Mouse (Mus musculus): ENCODE data around the gene Tdrd5. TPM values are rescaled to one million over a fixed set of nuclear protein-coding genes. Genes with fewer than 3 reads are reported as not detected.

Gene Tdrd5
- polyA plus RNA-seq, 1 experiment, result 0.72 TPM

DNA sequence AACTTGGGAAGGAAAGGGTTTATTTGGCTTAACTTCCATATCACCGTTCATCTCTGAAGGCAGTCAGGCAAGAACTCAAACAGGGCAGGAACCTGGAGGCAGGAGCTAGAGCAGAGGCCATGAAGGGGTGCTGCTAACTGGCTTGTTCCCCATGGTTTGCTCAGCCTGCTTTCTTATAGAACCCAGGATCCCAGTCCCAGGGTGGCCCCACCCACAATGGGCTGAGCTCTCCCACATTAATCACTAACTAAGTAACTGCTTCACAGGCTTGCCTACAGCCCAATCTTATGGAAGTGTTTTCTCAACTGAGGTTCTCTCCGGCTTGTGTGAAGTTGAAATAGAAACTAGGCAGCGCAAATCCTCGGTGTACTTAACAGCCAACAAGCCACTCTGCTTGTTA lies 74.7 kb downstream of the Tdrd5 start:
- H3K27ac ChIP-seq (ENCODE audit: insufficient read depth, low read length), result no peak overlapping the region
- TF ChIP-seq CTCF (IDR thresholded peaks at IDR 0.05; ENCODE audit: borderline replicate concordance, insufficient read depth, low read length) (no peak), POLR2A (IDR thresholded peaks at IDR 0.05; ENCODE audit: low read depth, low read length) (no peak)
- peaks cover 6% of the 10 kb centered on the region; the same call in 1 of the 2 replicates for H3K4me1 ChIP-seq (ENCODE audit: control insufficient read depth, insufficient read depth, low read length)
- H3K4me3 ChIP-seq (ENCODE audit: insufficient read depth, low read length), result no peak overlapping the region

DNA sequence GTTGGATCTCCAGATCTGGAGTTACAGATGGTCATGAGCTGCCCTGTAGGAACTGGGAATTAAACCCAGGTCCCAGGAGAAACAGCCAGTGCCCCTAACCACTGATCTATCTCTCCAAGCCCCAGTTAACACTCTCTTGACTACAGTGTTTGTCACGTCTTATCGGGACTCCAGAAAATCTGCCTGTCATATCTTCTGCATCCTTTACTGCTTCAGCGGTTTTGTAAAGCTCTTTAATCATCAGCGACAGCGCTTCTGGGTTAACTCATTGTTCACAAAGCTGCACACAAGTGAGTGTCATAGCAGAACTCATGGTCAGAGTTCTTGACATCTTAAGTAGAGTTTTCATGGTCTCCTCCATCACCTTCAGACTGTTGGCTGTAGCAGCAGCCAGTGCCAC lies 76.6 kb downstream of the Tdrd5 start:
- Histone ChIP-seq H3K4me1 (ENCODE audit: control insufficient read depth, insufficient read depth, low read length) (peaks cover 21% of the 10 kb centered on the region), H3K27ac (ENCODE audit: insufficient read depth, low read length) (no peak overlapping the region), H3K4me3 (ENCODE audit: insufficient read depth, low read length) (no peak overlapping the region)
- TF ChIP-seq CTCF (IDR thresholded peaks at IDR 0.05; ENCODE audit: borderline replicate concordance, insufficient read depth, low read length) (no peak), POLR2A (IDR thresholded peaks at IDR 0.05; ENCODE audit: low read depth, low read length) (no peak)

DNA sequence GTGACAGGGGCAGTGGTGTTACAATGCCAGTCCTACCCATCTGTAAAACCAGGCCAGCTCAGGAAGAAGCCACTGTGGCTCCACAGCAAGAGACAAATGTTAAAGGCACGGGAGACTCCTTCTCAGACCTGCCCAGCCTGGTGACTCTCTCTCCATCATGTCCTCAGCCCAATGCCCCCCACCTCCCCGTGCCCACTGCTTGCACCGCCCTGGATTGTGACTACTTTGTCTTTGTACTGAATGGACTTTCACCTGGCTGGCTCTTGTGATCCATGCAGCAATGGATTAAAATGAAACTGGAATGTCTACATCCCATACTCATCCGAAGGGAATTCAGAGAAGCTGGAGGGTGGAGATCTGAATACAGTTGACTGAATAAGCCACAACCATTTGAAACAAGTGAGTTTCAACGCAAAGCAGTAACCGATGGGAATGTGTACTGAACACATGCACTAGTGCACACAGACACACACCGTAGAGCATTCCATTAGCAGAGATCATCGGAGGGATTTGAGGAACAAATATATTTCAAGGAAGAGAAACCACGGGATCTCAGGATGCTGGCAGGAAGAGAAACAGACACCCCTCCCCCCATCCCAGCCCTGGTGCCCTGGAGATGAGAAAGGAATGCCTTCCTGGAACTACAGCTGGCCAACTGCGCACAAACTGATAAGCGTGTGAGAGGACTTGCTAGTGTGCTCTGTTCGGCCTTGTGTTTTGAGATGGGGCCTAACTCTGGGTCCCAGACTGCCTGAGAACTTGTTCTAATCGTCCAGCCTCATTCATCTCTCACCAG lies 81.1 kb downstream of the Tdrd5 start:
- Histone ChIP-seq H3K4me3 (ENCODE audit: insufficient read depth, low read length) (no peak overlapping the region), H3K27ac (ENCODE audit: insufficient read depth, low read length) (peak overlapping the region; percentile 94)
- no peak for TF ChIP-seq CTCF (IDR thresholded peaks at IDR 0.05; ENCODE audit: borderline replicate concordance, insufficient read depth, low read length)
- 0 out of 2 replicates have a peak, but pooled peaks have one; percentile 30 for TF ChIP-seq POLR2A (IDR thresholded peaks at IDR 0.05; ENCODE audit: low read depth, low read length)

DNA sequence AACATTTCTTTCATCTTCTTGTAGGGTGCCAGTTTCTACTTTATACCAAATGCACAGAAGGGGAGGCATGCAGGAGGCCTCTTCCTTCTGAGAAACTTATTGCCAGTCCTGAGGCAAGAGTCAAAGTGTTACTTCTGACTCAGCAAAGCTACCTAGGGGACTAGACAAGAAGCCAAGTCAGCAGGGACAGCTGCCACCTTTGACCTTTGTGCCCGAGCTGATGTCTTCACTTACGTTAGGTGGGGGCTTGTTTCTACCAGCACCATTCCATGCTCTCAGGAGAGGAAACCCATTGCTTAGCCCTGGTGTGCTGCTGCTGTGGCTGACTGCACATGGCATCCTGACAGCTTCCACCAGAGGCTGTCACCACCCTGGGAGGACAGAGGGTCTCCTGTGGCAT lies 82.1 kb downstream of the Tdrd5 start:
- Histone ChIP-seq H3K4me3 (ENCODE audit: insufficient read depth, low read length) (no peak overlapping the region), H3K4me1 (ENCODE audit: control insufficient read depth, insufficient read depth, low read length) (peaks cover 22% of the 10 kb centered on the region), H3K27ac (ENCODE audit: insufficient read depth, low read length) (no peak overlapping the region)
- TF ChIP-seq CTCF (IDR thresholded peaks at IDR 0.05; ENCODE audit: borderline replicate concordance, insufficient read depth, low read length) (no peak), POLR2A (IDR thresholded peaks at IDR 0.05; ENCODE audit: low read depth, low read length) (no peak)

More for the DNA sequence above, 81.1 kb downstream of the Tdrd5 start:
- peaks cover 22% of the 10 kb centered on the region for H3K4me1 ChIP-seq (ENCODE audit: control insufficient read depth, insufficient read depth, low read length)

DNA sequence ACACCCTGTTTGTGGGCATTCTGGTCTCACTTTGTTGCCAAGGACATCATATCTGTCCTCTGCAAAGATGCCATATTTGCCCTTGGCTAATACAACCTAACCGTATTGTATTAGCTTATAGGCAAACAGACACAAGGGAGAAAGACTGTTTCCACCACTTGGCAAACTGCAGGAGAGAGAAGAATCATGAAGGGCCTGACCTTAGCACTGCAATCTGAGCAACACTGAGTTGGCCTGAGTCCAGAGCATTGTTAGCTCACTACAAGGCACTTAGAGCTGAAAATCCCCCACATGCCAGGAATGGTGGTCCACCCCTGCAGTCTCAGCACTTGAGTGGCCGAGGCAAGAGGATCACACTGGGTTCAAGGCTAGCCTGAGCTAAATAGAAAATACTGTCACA lies 84.9 kb downstream of the Tdrd5 start:
- Histone ChIP-seq H3K27ac (ENCODE audit: insufficient read depth, low read length) (no peak overlapping the region), H3K4me3 (ENCODE audit: insufficient read depth, low read length) (no peak overlapping the region)
- TF ChIP-seq POLR2A (IDR thresholded peaks at IDR 0.05; ENCODE audit: low read depth, low read length) (no peak), CTCF (IDR thresholded peaks at IDR 0.05; ENCODE audit: borderline replicate concordance, insufficient read depth, low read length) (no peak)

DNA sequence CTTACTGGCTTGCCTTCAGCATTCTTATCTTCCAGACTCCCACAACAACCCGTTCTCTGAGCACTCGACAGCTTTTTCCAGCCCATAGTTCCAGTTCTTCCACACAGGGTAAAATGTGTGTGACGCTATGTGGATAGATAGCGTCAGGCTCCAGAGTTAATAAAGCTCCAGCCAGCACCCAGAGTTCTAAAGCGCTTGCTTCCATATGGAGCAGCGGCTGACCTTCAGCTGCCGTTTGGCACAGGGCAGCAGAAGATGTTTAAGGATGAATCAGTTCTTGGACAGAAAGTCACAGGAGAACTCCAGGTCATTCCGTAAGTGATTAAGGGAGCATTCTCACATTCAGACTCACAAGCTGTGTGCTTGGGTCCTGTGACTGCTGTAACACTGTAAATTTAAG lies 85.5 kb downstream of the Tdrd5 start:
- H3K4me1 ChIP-seq (ENCODE audit: control insufficient read depth, insufficient read depth, low read length), result peaks cover 18% of the 10 kb centered on the region
- peak overlapping the region; percentile 80 for H3K27ac ChIP-seq (ENCODE audit: insufficient read depth, low read length)
- TF ChIP-seq CTCF (IDR thresholded peaks at IDR 0.05; ENCODE audit: borderline replicate concordance, insufficient read depth, low read length) (no peak), POLR2A (IDR thresholded peaks at IDR 0.05; ENCODE audit: low read depth, low read length) (no peak)

More for the DNA sequence above, 84.9 kb downstream of the Tdrd5 start:
- peaks cover 22% of the 10 kb centered on the region for H3K4me1 ChIP-seq (ENCODE audit: control insufficient read depth, insufficient read depth, low read length)

DNA sequence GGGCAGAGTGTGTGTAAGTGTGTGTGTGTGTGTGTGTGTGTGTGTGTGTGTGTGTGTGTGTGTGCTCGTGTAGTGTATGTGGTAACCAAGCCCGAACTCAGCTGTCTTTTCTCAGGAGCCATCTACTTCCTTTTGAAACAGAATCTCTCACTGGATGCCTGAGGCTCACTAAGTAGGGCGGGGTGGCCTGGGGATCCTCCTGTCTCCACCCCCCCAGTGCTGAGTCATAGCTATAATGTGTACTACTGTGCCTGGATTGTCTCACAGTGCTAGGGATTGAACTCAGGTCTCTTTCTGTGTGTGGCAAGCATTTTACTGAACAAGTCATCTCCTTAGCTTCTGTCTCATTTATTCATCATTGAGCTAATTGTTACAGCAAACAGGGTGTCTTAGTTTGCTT lies 86.1 kb downstream of the Tdrd5 start:
- Histone ChIP-seq H3K4me3 (ENCODE audit: insufficient read depth, low read length) (no peak overlapping the region), H3K4me1 (ENCODE audit: control insufficient read depth, insufficient read depth, low read length) (peaks cover 13% of the 10 kb centered on the region), H3K27ac (ENCODE audit: insufficient read depth, low read length) (peak overlapping the region; percentile 80)
- TF ChIP-seq CTCF (IDR thresholded peaks at IDR 0.05; ENCODE audit: borderline replicate concordance, insufficient read depth, low read length) (no peak), POLR2A (IDR thresholded peaks at IDR 0.05; ENCODE audit: low read depth, low read length) (no peak)

More for the DNA sequence above, 85.5 kb downstream of the Tdrd5 start:
- no peak overlapping the region for H3K4me3 ChIP-seq (ENCODE audit: insufficient read depth, low read length)

DNA sequence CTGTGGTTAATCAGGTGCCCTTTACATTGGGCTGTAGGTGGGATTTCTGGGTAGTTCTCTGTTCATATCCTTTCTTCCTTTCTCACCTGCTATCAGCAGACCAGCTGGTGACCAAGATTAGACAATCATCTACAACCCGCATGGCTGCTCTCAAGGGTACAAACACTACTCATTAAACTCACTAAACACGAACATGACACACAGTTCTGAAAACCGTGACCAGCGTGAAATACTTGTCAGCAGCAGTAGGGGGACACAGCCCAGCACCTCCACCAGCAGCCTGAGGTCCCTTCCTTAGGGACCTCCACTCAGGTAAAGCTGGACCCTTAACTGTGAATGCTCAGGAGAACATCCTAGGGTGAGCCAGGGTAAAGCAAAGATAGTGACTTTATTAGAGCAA lies 87.2 kb downstream of the Tdrd5 start:
- Histone ChIP-seq H3K4me1 (ENCODE audit: control insufficient read depth, insufficient read depth, low read length) (peaks cover 8% of the 10 kb centered on the region), H3K4me3 (ENCODE audit: insufficient read depth, low read length) (no peak overlapping the region), H3K27ac (ENCODE audit: insufficient read depth, low read length) (no peak overlapping the region)
- TF ChIP-seq POLR2A (IDR thresholded peaks at IDR 0.05; ENCODE audit: low read depth, low read length) (no peak), CTCF (IDR thresholded peaks at IDR 0.05; ENCODE audit: borderline replicate concordance, insufficient read depth, low read length) (no peak)

DNA sequence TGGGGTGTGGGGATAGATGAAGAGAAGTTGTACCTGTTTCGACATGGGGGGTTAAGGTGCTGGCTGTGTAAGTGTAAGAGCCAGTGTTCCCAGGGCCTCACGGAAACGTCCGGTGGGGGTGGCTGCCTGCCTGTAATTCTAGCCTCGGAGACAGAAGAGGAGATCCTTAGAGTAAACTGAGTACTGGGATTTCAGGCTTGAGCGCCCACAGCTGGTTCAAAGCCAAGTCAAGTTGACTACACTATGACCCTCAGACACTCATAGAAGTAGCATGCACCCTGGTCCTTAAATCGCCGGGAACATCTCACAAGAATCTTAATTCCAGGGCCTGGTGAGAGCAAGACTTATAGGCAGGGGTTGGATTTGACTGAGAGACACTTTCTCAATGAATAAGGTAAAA lies 88.8 kb downstream of the Tdrd5 start:
- TF ChIP-seq CTCF (IDR thresholded peaks at IDR 0.05; ENCODE audit: borderline replicate concordance, insufficient read depth, low read length) (no peak), POLR2A (IDR thresholded peaks at IDR 0.05; ENCODE audit: low read depth, low read length) (no peak)
- Histone ChIP-seq H3K4me1 (ENCODE audit: control insufficient read depth, insufficient read depth, low read length) (peaks cover 8% of the 10 kb centered on the region), H3K27ac (ENCODE audit: insufficient read depth, low read length) (no peak overlapping the region), H3K4me3 (ENCODE audit: insufficient read depth, low read length) (no peak overlapping the region)

DNA sequence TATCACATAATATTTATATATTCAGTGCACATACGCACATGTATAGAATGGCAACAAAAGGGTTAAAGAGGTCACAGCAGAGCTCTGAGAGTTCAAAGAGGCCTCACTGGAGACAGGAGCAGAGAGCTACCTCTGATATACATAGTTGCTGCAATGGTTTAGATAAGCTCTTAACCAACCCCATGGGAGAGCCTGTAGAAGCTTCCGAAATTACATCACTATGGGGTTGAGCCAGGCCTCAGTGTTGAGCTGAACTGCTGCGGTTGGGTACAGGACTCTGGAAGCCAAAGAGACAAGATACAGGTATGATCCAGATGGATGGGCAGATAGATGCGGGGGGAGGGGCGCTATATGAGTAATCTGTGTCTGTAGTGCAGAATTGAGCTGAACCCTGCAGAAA lies 90.5 kb downstream of the Tdrd5 start:
- Histone ChIP-seq H3K4me3 (ENCODE audit: insufficient read depth, low read length) (no peak overlapping the region), H3K4me1 (ENCODE audit: control insufficient read depth, insufficient read depth, low read length) (peaks cover 4% of the 10 kb centered on the region), H3K27ac (ENCODE audit: insufficient read depth, low read length) (no peak overlapping the region)
- TF ChIP-seq CTCF (IDR thresholded peaks at IDR 0.05; ENCODE audit: borderline replicate concordance, insufficient read depth, low read length), result no peak

All from embryonic fibroblast, embryonic 13.5 days (primary cell).